Mouse (Mus musculus) liver, postnatal 0 days (tissue): ENCODE measurements around the gene Chrna10.

Source experiments
- CTCF ChIP-seq: sonication (generic); IDR thresholded peaks from 2 replicates; pipeline ENCODE4 v1.5.1; 2016; ENCODE audit warnings: antibody characterized with exemption, low read depth
- EP300 ChIP-seq: IDR thresholded peaks from 2 replicates; pipeline ENCODE4 v1.6.1; 2016; ENCODE audit warnings: antibody characterized with exemption, low read depth, mild to moderate bottlenecking

DNA sequence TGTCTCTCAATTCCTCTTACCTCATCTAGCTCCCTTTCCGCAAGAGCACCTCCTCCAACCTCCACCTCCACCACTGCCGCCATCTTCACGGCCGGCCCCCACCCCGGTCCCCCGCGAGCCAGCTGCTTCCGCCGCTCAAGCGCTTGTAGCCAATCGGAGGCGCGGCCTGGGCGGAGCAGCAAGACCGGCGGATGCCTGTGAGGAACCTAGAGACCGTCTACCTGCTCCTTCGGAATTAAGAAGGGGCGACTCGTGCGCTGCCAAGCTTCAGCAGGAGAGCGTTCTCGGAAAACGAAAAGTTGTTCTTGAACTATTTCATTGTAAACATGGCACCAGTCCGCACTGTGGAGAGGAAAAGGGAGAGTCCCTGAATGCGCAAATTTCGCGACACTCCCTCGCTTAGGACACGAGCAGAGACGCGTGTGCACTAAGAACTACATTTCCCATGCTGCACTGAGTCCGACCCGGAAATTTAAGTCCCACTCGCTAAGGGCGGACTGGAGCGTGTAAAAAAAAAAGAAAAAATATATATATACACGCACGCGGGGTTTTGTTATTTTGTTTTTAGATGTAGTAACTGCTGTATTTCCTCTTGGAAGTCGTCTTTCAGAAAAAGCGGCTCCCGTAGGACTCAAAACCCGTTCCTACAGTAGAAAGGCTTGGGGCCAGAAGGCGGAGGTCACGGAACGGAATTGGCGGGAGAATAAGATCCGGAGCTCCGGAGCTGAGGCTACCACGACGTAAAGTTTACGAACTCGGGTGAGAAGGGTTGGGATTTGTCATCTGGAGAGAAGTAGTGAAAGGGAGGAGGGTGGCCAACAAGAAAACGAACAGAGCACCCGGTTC is 51.4 kb downstream of the Chrna10 start, which contains the start of the genes Rnf121, Xndc1 and Xntrpc:
- TF ChIP-seq CTCF (no peak), EP300 (peak; percentile 51; the same call in 1 of the 2 replicates)
